ENCODE assay signal across 10 mouse cellular contexts in genomic region chr3:101560841-101561522, GRCm38 (mm10). TPM values are rescaled to one million over a fixed set of nuclear protein-coding genes. Genes with fewer than 3 reads are reported as not detected.
DNase-seq lines count a peak whose midpoint lies in the region; ATAC-seq and TF ChIP-seq lines count a peak whose summit lies in the region.
"Had no signal": no experiment of that assay in that cellular context is flagged by ENCODE, and none has a peak within 500 bp of the region (broad histone marks: within the 10 kb centered on the region; RNA-seq: fewer than 3 reads in every experiment).

No protein-coding gene starts in this region.

- H3K4me1 ChIP-seq in intestine, postnatal 0 days (replicated peaks; ENCODE audit: control insufficient read depth, insufficient read depth, low read length): no peaks in the 10 kb centered on the region
- H3K4me1 ChIP-seq in intestine, embryonic 16.5 days (ENCODE audit: control insufficient read depth, insufficient read depth, low read length): peaks cover 11% of the 10 kb centered on the region
- peaks cover 32% of the 10 kb centered on the region for H3K4me1 ChIP-seq in cerebellum, adult 2 months (ENCODE audit: control insufficient read depth, insufficient read depth, low read length)
- 0 out of 2 replicates have a peak, but pooled peaks cover 6% of the 10 kb centered on the region for H3K4me1 ChIP-seq in hindbrain, embryonic 11.5 days (replicated peaks; ENCODE audit: control insufficient read depth, insufficient read depth, low read length)
- peaks cover 18% of the 10 kb centered on the region for H3K4me1 ChIP-seq in midbrain, embryonic 14.5 days (ENCODE audit: control insufficient read depth, insufficient read depth, low read length)

- no peak for TF ChIP-seq CTCF in intestine, postnatal 0 days (IDR thresholded peaks at IDR 0.05; ENCODE audit: low read depth)
- no peak for TF ChIP-seq CTCF in cerebellum, adult 2 months (IDR thresholded peaks at IDR 0.05; ENCODE audit: borderline replicate concordance, insufficient read depth, low read depth, low read length)

- no peak overlapping the region for H3K9ac ChIP-seq in intestine, postnatal 0 days (ENCODE audit: low read depth, low read length)
- no peak overlapping the region for H3K9ac ChIP-seq in intestine, embryonic 16.5 days (ENCODE audit: low read depth, low read length)
- H3K9ac ChIP-seq in hindbrain, embryonic 11.5 days (ENCODE audit: low read depth, low read length): no peak overlapping the region
- no peak overlapping the region for H3K9ac ChIP-seq in midbrain, embryonic 14.5 days (replicated peaks; ENCODE audit: low read length)

- TF ChIP-seq POLR2A in cerebellum, adult 2 months (IDR thresholded peaks at IDR 0.05; ENCODE audit: borderline replicate concordance, insufficient read depth, low read length): no peak

- peak; percentile 28; the same call in 1 of the 2 replicates for ATAC-seq in intestine, postnatal 0 days
- no peak; the same call in 1 of the 2 replicates for ATAC-seq in intestine, embryonic 16.5 days
- ATAC-seq in hindbrain, embryonic 11.5 days (ENCODE audit: low FRiP score): 0 out of 2 replicates have a peak, but pooled peaks have one; percentile 45
- ATAC-seq in midbrain, embryonic 14.5 days (ENCODE audit: low FRiP score, low TSS enrichment): peak; percentile 66; the same call in 1 of the 2 replicates
- ATAC-seq in megakaryocyte, adult 5-6 weeks (ENCODE audit: poor library complexity, severe bottlenecking): no peak

- no peak overlapping the region for H3K4me3 ChIP-seq in intestine, postnatal 0 days (ENCODE audit: low read depth, low read length)
- H3K4me3 ChIP-seq in intestine, embryonic 16.5 days (ENCODE audit: low read length): no peak overlapping the region
- H3K4me3 ChIP-seq in cerebellum, adult 2 months (replicated peaks; ENCODE audit: insufficient read depth, low read depth, low read length): no peak overlapping the region
- H3K4me3 ChIP-seq in hindbrain, embryonic 11.5 days (ENCODE audit: low read depth, low read length): no peak overlapping the region
- H3K4me3 ChIP-seq in midbrain, embryonic 14.5 days (replicated peaks; ENCODE audit: low read depth, low read length): no peak overlapping the region

- H3K27ac ChIP-seq in intestine, postnatal 0 days (ENCODE audit: low read depth, low read length): no peak overlapping the region
- no peak overlapping the region for H3K27ac ChIP-seq in intestine, embryonic 16.5 days (ENCODE audit: low read length)
- no peak overlapping the region for H3K27ac ChIP-seq in cerebellum, adult 2 months (ENCODE audit: insufficient read depth, low read length)
- no peak overlapping the region for H3K27ac ChIP-seq in hindbrain, embryonic 11.5 days (ENCODE audit: low read depth, low read length)
- H3K27ac ChIP-seq in midbrain, embryonic 14.5 days (replicated peaks; ENCODE audit: low read depth, low read length): peak overlapping the region; percentile 56
- H3K27ac ChIP-seq: kidney, postnatal 0 days had no signal

- H3K27me3 ChIP-seq in intestine, postnatal 0 days (replicated peaks; ENCODE audit: control insufficient read depth, insufficient read depth, low read length): no peaks in the 10 kb centered on the region
- no peaks in the 10 kb centered on the region for H3K27me3 ChIP-seq in intestine, embryonic 16.5 days (replicated peaks; ENCODE audit: control insufficient read depth, insufficient read depth, low read length)
- H3K27me3 ChIP-seq in cerebellum, adult 2 months (ENCODE audit: control insufficient read depth, insufficient read depth, low read length): no peaks in the 10 kb centered on the region
- no peaks in the 10 kb centered on the region for H3K27me3 ChIP-seq in hindbrain, embryonic 11.5 days (ENCODE audit: control insufficient read depth, insufficient read depth, low read length)
- H3K27me3 ChIP-seq in midbrain, embryonic 14.5 days (ENCODE audit: control insufficient read depth, insufficient read depth, low read length): no peaks in the 10 kb centered on the region

- H3K36me3 ChIP-seq in intestine, postnatal 0 days (ENCODE audit: control insufficient read depth, insufficient read depth): no peaks in the 10 kb centered on the region
- no peaks in the 10 kb centered on the region for H3K36me3 ChIP-seq in intestine, embryonic 16.5 days (ENCODE audit: control insufficient read depth, insufficient read depth, low read length)
- no peaks in the 10 kb centered on the region for H3K36me3 ChIP-seq in hindbrain, embryonic 11.5 days (ENCODE audit: control insufficient read depth, insufficient read depth, low read length)
- no peaks in the 10 kb centered on the region for H3K36me3 ChIP-seq in midbrain, embryonic 14.5 days (ENCODE audit: control insufficient read depth, insufficient read depth, low read length)

- peak; percentile 60 to 68 for DNase-seq in cerebellum, adult 2 months
- no peak for DNase-seq in hindbrain, embryonic 11.5 days (ENCODE audit: low spot score)
- peak; percentile 66 for DNase-seq in midbrain, embryonic 14.5 days
- no peak for DNase-seq in spleen, adult 18-20 months
- DNase-seq in right cerebral cortex, postnatal 25 days: no peak

- no peaks in the 10 kb centered on the region for H3K9me3 ChIP-seq in intestine, postnatal 0 days (ENCODE audit: control insufficient read depth)
- H3K9me3 ChIP-seq in intestine, embryonic 16.5 days (ENCODE audit: control insufficient read depth, low read length): no peaks in the 10 kb centered on the region
- no peaks in the 10 kb centered on the region for H3K9me3 ChIP-seq in hindbrain, embryonic 11.5 days (ENCODE audit: control insufficient read depth, low read length)
- H3K9me3 ChIP-seq in midbrain, embryonic 14.5 days (ENCODE audit: control insufficient read depth, low read length): no peaks in the 10 kb centered on the region

- WGBS in intestine, postnatal 0 days: 77% methylated on average over 9 of the region's 9 CpGs
- WGBS in intestine, embryonic 16.5 days: 73% methylated on average over 9 of the region's 9 CpGs
- 45% methylated on average over 9 of the region's 9 CpGs for WGBS in cerebellum, adult 2 months
- 63% methylated on average over 9 of the region's 9 CpGs for WGBS in hindbrain, embryonic 11.5 days
- 26% methylated on average over 9 of the region's 9 CpGs for WGBS in midbrain, embryonic 14.5 days

- H3K4me2 ChIP-seq in intestine, postnatal 0 days (replicated peaks; ENCODE audit: low read depth): no peak overlapping the region
- no peak overlapping the region for H3K4me2 ChIP-seq in intestine, embryonic 16.5 days (ENCODE audit: low read depth, low read length)
- no peak overlapping the region for H3K4me2 ChIP-seq in hindbrain, embryonic 11.5 days (replicated peaks; ENCODE audit: low read depth, low read length)
- no peak overlapping the region for H3K4me2 ChIP-seq in midbrain, embryonic 14.5 days (ENCODE audit: low read length)
- H3K4me2 ChIP-seq: heart, embryonic 11.5 days had no signal

RNA-seq across cellular contexts. Expression of gene Atp1a1, which starts 43.5 kb away (rescaled TPM):
- 309 and 318 TPM in 2 replicates for polyA plus RNA-seq in intestine, postnatal 0 days (2015; fragmentation: Nextera tagmentation; extraction: Ambion mirVana)
- 262 and 319 TPM in 2 replicates for polyA plus RNA-seq in intestine, embryonic 16.5 days (2015; fragmentation: Nextera tagmentation; extraction: Ambion mirVana)
- polyA plus RNA-seq in cerebellum, adult 2 months (2012; rRNA removed): 826 and 1,031 TPM in 2 replicates
- 89.9 and 93.0 TPM in 2 replicates for polyA plus RNA-seq in hindbrain, embryonic 11.5 days (2014; fragmentation: Nextera tagmentation; extraction: Ambion mirVana)
- polyA plus RNA-seq in midbrain, embryonic 14.5 days (2014; fragmentation: Nextera tagmentation; extraction: Ambion mirVana): 80.9 and 84.7 TPM in 2 replicates
- 67.9 and 69.6 TPM in 2 replicates for total RNA-seq in megakaryocyte, adult 5-6 weeks (2015)
- 120 and 132 TPM in 2 replicates for total RNA-seq in megakaryocyte, adult 5-6 weeks (2017)

Comparison
In these comparisons a context has a peak if more than half of its experiments do, and no peak if none do; other contexts are left out.
1. ATAC-seq: peak in intestine, postnatal 0 days (single experiment), hindbrain, embryonic 11.5 days (single experiment) and midbrain, embryonic 14.5 days (single experiment); none in intestine, embryonic 16.5 days (single experiment) and megakaryocyte, adult 5-6 weeks (single experiment).
2. DNase-seq: peak in cerebellum, adult 2 months (2 of 2) and midbrain, embryonic 14.5 days (single experiment); none in hindbrain, embryonic 11.5 days (single experiment), spleen, adult 18-20 months (0 of 2) and right cerebral cortex, postnatal 25 days (single experiment).